ENCODE assay signal across 22 mouse cellular contexts in the genomic region with DNA sequence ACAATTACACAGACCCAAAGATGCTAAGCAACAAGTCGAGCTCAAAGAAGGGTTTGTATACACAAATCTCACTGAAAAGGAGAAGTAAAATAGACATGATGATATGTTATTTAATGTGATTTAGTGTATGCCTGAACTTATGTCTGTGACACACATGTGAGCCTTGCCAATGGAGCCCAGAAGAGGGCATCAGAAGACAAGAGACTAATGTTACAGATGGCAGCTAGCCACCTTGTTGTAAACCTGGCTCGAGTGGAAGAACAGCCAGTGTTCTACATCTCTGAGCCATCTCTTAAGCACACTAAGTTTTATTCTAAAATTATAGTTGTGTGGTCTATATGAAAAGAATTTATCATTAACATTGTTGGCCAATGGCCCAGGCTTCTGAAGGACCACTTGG.
DNase-seq lines count a peak whose midpoint lies in the region; ATAC-seq and TF ChIP-seq lines count a peak whose summit lies in the region.
"Had no signal": no experiment of that assay in that cellular context is flagged by ENCODE, and none has a peak within 500 bp of the region (broad histone marks: within the 10 kb centered on the region; RNA-seq: fewer than 3 reads in every experiment).

No protein-coding gene starts in this region.

- H3K27me3 ChIP-seq in hindbrain, postnatal 0 days (ENCODE audit: insufficient read depth, low read length) = no peaks in the 10 kb centered on the region
- no peaks in the 10 kb centered on the region for H3K27me3 ChIP-seq in hindbrain, embryonic 16.5 days (replicated peaks; ENCODE audit: control insufficient read depth, insufficient read depth, low read length)
- no peaks in the 10 kb centered on the region for H3K27me3 ChIP-seq in E14TG2a.4 (ENCODE audit: insufficient read depth, low read length)
- H3K27me3 ChIP-seq: hindbrain, embryonic 15.5 days had no signal

- peak; percentile 34 for DNase-seq in hindbrain, postnatal 0 days (ENCODE audit: low spot score)
- peak; percentile 4 for DNase-seq in 3134 (ENCODE audit: extremely low read depth, insufficient read length, low spot score)
- DNase-seq in adipocyte (ENCODE audit: low spot score) = peak; percentile 8
- no peak for DNase-seq in layer of hippocampus, adult 8-10 months (ENCODE audit: low spot score in 2 of 2)
- no peak for DNase-seq in testis, postnatal 10 days (ENCODE audit: low spot score)
- DNase-seq: adrenal gland, postnatal 14 days; cerebellum, adult 8-10 months; kidney, postnatal 25 days; layer of hippocampus, adult 9-11 months; liver; liver, postnatal 0 days had no signal

- TF ChIP-seq CTCF in hindbrain, postnatal 0 days (IDR thresholded peaks at IDR 0.05; ENCODE audit: low read depth) = peak; percentile 40
- TF ChIP-seq CTCF in E14TG2a.4 (conservative IDR thresholded peaks at IDR 0.05; ENCODE audit: low read length) = peak; percentile 30

- no peak overlapping the region for H3K4me3 ChIP-seq in hindbrain, postnatal 0 days (ENCODE audit: low read length)
- H3K4me3 ChIP-seq in hindbrain, embryonic 16.5 days (ENCODE audit: low read length) = no peak overlapping the region
- no peak overlapping the region for H3K4me3 ChIP-seq in E14TG2a.4 (replicated peaks; ENCODE audit: low read length)
- H3K4me3 ChIP-seq: hindbrain, embryonic 15.5 days; left cerebral cortex, adult 2 months; limb, embryonic 10.5 days had no signal

- no peak for ATAC-seq in hindbrain, postnatal 0 days
- no peak for ATAC-seq in hindbrain, embryonic 16.5 days
- ATAC-seq: intestine, embryonic 16.5 days; liver, postnatal 0 days; lung, postnatal 0 days; midbrain, embryonic 16.5 days had no signal

- no peaks in the 10 kb centered on the region for H3K36me3 ChIP-seq in hindbrain, postnatal 0 days (ENCODE audit: insufficient read depth, low read length)
- H3K36me3 ChIP-seq in hindbrain, embryonic 16.5 days (ENCODE audit: control insufficient read depth, insufficient read depth, low read length) = no peaks in the 10 kb centered on the region
- H3K36me3 ChIP-seq in E14TG2a.4 (ENCODE audit: insufficient read depth, low read length) = no peaks in the 10 kb centered on the region
- H3K36me3 ChIP-seq: G1E; hindbrain, embryonic 15.5 days; limb, embryonic 10.5 days had no signal

- 70% methylated on average over 2 of the region's 2 CpGs for WGBS in hindbrain, postnatal 0 days
- 79% methylated on average over 2 of the region's 2 CpGs for WGBS in hindbrain, embryonic 16.5 days

- no peaks in the 10 kb centered on the region for H3K4me1 ChIP-seq in hindbrain, postnatal 0 days (ENCODE audit: insufficient read depth, low read length)
- no peaks in the 10 kb centered on the region for H3K4me1 ChIP-seq in hindbrain, embryonic 16.5 days (ENCODE audit: control insufficient read depth, insufficient read depth, low read depth, low read length)
- H3K4me1 ChIP-seq in E14TG2a.4 (replicated peaks; ENCODE audit: low read depth, low read length) = no peaks in the 10 kb centered on the region
- H3K4me1 ChIP-seq: hindbrain, embryonic 15.5 days; limb, embryonic 10.5 days had no signal

- H3K9ac ChIP-seq in hindbrain, postnatal 0 days (replicated peaks; ENCODE audit: low read length) = no peak overlapping the region
- no peak overlapping the region for H3K9ac ChIP-seq in hindbrain, embryonic 16.5 days (ENCODE audit: low read depth, low read length)
- H3K9ac ChIP-seq: hindbrain, embryonic 15.5 days; liver, postnatal 0 days had no signal

- H3K27ac ChIP-seq in hindbrain, postnatal 0 days = no peak overlapping the region
- H3K27ac ChIP-seq in hindbrain, embryonic 16.5 days (ENCODE audit: low read depth, low read length) = no peak overlapping the region
- H3K27ac ChIP-seq: hindbrain, embryonic 15.5 days; left cerebral cortex, adult 2 months; limb, embryonic 10.5 days; macrophage had no signal

- no peaks in the 10 kb centered on the region for H3K9me3 ChIP-seq in hindbrain, postnatal 0 days (ENCODE audit: low read length)
- H3K9me3 ChIP-seq in hindbrain, embryonic 16.5 days (ENCODE audit: control insufficient read depth, low read length) = no peaks in the 10 kb centered on the region
- no peaks in the 10 kb centered on the region for H3K9me3 ChIP-seq in E14TG2a.4 (ENCODE audit: low read length)
- H3K9me3 ChIP-seq: G1E; hindbrain, embryonic 15.5 days; limb, embryonic 10.5 days had no signal

- H3K4me2 ChIP-seq in hindbrain, postnatal 0 days (ENCODE audit: low read depth, low read length) = no peak overlapping the region
- H3K4me2 ChIP-seq in hindbrain, embryonic 16.5 days (ENCODE audit: low read length) = no peak overlapping the region
- H3K4me2 ChIP-seq: heart, embryonic 11.5 days; hindbrain, embryonic 15.5 days had no signal

Comparison
In these comparisons a context has a peak if more than half of its experiments do, and no peak if none do; other contexts are left out.
1. DNase-seq: peak in hindbrain, postnatal 0 days (single experiment), 3134 (single experiment) and adipocyte (single experiment); none in layer of hippocampus, adult 8-10 months (0 of 2) and testis, postnatal 10 days (single experiment).